Mouse (Mus musculus) Patski (cell line): Measurements from ENCODE around the gene Dgki. TPM values are rescaled to one million over a fixed set of nuclear protein-coding genes. Genes with fewer than 3 reads are reported as not detected.

ENCODE experiments used
- ATAC-seq: fragments of 100-300 bp; one replicate; pipeline ENCODE4 v1.8.0; 2021
- CTCF ChIA-PET: fragments of 350-600 bp; sonication (Branson Sonifier 250); formaldehyde crosslinking; loops from one replicate; lab custom pipeline; 2022; ENCODE audit warnings: inconsistent platforms; lab: Charles Lee
- POLR2A ChIA-PET: fragments of 350-600 bp; sonication (Branson Sonifier 250); formaldehyde crosslinking; loops from one replicate; lab custom pipeline; 2022; ENCODE audit warnings: antibody characterized with exemption, inconsistent platforms; lab: Charles Lee
- DNase-seq: peaks from one replicate; pipeline ENCODE4 v3.0.0-alpha.2; 2011; ENCODE audit warnings: low read depth, low spot score
- H3K27me3 ChIP-seq: fragments of 371-371 bp; one replicate; pipeline ENCODE4 v1.5.1; 2021
- CTCF ChIP-seq: fragments of 100-300 bp; IDR thresholded peaks from one replicate; pipeline ENCODE4 v1.5.1; 2021
- in situ Hi-C: fragments of 300-500 bp; cut with MboI; formaldehyde crosslinking; loops from 3 replicates; pipeline ENCODE4 v1.11.1; 2018; ENCODE audit warnings: low pct_unique_long_range_greater_than_20kb, mixed read lengths
- polyA plus RNA-seq: library from polyadenylated mRNA; unstranded; gene quantifications from one replicate; pipeline ENCODE4 v1.2.3, GENCODE M21; 2021

Dgki gene
- polyA plus RNA-seq, 1 experiment from 2014 or later: 0.03 TPM

DNA sequence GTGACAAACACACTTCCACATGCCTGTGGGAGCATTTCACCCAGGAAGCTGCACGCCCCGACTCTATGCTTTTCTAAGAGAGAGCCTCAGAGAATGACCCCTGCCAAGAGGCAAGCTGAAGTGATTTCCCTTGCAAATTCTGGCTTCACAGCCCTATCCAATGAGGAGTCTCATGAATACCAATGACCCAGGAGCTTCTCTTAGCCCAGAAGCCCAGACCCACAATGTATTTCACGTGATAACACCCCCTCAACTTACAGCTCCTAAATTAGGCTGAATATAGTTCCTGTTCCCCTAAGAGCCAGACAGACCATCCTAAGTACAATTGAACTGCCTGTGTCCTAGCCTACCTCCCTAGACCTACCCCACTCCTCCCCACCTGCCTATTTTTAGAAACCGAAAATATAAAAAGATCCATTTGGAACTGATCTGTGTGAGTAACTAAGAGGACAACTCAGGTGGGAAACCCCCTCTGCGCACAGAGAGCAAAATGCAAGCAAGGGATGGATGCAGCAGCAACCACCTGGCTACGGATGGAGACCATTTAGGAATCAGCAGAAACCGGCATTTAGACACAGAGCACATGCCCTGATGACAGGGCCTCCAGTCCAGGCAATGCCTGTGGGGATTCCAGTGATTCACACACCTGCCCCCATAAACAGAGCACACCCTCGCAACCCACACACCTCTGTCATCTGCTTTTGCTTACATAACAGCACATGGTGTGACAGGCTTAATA, 2.1 kb downstream of the Dgki start:
- TF ChIP-seq CTCF: no peak
- peaks cover 49% of the 10 kb centered on the region for H3K27me3 ChIP-seq
- ChIA-PET CTCF (no interaction called here), POLR2A (interaction anchor here (0.6 kb wide), 1 partner anchor 16 kb away, joined by 3 read pairs; no protein-coding TSS in a partner anchor)
- no peak for ATAC-seq
- DNase-seq: no peak
- in situ Hi-C loops: no loop called here

- DNase-seq: no peak
- in situ Hi-C loops: no loop called here
- ATAC-seq: no peak
- peaks cover 28% of the 10 kb centered on the region for H3K27me3 ChIP-seq
- ChIA-PET POLR2A (no interaction called here), CTCF (no interaction called here)
- no peak for TF ChIP-seq CTCF
Measured at GRCm38 (mm10) chr6:37292068-37292467, 7.9 kb downstream of the Dgki start.

DNA sequence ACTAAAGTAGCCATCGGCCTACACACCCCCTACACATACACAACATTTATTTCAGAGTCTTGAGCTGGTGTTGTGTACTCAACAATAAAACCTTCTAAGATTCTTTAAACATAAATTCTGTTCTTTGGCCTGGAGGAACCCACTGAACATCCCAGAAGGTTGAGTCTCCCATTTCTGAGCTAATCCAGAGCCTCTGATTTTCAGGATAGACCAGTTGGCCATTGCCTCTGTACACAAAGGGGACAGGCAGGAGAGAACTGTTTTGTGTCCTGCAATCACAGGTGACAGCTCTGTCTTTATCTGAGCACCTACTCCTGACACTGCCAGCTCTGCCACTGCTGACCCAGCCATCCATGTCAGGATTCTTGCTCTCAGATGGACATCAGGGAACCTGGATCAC, 8.8 kb downstream of the Dgki start:
- peaks cover 22% of the 10 kb centered on the region for H3K27me3 ChIP-seq
- ChIA-PET POLR2A (no interaction called here), CTCF (no interaction called here)
- DNase-seq (no peak), ATAC-seq (no peak)
- in situ Hi-C loops: no loop called here
- TF ChIP-seq CTCF: no peak

GRCm38 (mm10) chr6:37290691-37291090, 9.3 kb downstream of the Dgki start:
- in situ Hi-C loops: no loop called here
- ChIA-PET CTCF (no interaction called here), POLR2A (no interaction called here)
- ATAC-seq (no peak), DNase-seq (no peak)
- no peak for TF ChIP-seq CTCF
- peaks cover 22% of the 10 kb centered on the region for H3K27me3 ChIP-seq

GRCm38 (mm10) chr6:37286134-37286533, 13.8 kb downstream of the Dgki start:
- in situ Hi-C loops: no loop called here
- TF ChIP-seq CTCF: no peak
- H3K27me3 ChIP-seq: peaks cover 14% of the 10 kb centered on the region
- ChIA-PET POLR2A (no interaction called here), CTCF (interaction anchor here (0.6 kb wide), 1 partner anchor 31 kb away, joined by 3 read pairs; no protein-coding TSS in a partner anchor)
- no peak for ATAC-seq
- no peak for DNase-seq

DNA sequence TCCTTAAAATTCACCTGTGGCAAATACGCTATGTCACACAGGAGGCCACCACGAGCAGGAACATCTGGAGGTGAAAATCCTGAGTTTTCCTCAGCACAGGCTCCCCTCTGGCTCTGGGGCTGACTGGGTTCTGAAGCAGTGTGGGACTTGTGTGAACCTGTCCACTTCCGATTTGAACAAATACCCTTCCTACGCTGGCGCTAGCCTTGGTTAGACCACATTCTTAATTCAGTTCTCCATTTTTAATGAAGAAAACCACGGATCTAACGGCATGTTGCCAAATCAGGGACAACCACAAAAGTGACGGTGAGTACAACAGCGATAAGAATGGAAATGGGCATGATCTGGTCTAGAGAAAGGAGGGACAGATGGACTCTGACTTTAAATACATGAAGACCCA, 15.1 kb downstream of the Dgki start:
- in situ Hi-C loops: no loop called here
- H3K27me3 ChIP-seq: peaks cover 9% of the 10 kb centered on the region
- CTCF ChIA-PET: no interaction called here
- DNase-seq: no peak
- POLR2A ChIA-PET: no interaction called here
- no peak for ATAC-seq
- TF ChIP-seq CTCF: no peak

GRCm38 (mm10) chr6:37283336-37283735, 16.6 kb downstream of the Dgki start:
- ATAC-seq: no peak
- ChIA-PET POLR2A (interaction anchor here (0.6 to 1.2 kb wide), 2 partner anchors 30 to 342 kb away, joined by 3 read pairs; no protein-coding TSS in a partner anchor), CTCF (no interaction called here)
- H3K27me3 ChIP-seq: peaks cover 9% of the 10 kb centered on the region
- DNase-seq: no peak
- in situ Hi-C loops: no loop called here
- no peak for TF ChIP-seq CTCF

DNA sequence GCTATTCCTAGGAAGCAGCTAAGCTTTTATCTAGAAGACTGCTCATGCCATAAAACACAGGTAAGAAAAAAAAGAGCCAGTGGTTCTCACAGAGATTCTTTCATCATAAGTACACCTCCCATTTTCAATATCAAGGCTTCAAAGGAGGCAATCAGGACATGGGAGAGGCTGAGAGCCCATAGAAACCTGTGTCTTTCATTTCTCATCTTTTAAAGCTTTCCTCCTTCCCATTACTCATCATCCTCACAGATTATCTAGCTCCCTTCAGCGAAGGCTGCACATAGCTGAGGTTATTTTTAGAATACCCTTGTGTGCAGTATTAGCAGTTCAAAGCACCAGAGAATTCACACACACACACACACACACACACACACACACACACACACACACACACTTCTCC, 17.3 kb downstream of the Dgki start:
- ChIA-PET POLR2A (interaction anchor here (0.6 to 1.2 kb wide), 2 partner anchors 12 to 31 kb away, joined by 3 read pairs; no protein-coding TSS in a partner anchor), CTCF (interaction anchor here (1.6 kb wide), 1 partner anchor 11 kb away, joined by 4 read pairs; no protein-coding TSS in a partner anchor)

GRCm38 (mm10) chr6:37276834-37277715, 22.9 kb downstream of the Dgki start:
- ChIA-PET POLR2A (no interaction called here), CTCF (interaction anchor here (0.6 to 1.1 kb wide), 2 partner anchors 16 to 39 kb away, joined by 3 read pairs; no protein-coding TSS in a partner anchor)
- DNase-seq (no peak), ATAC-seq (no peak)
- H3K27me3 ChIP-seq: no peaks in the 10 kb centered on the region
- in situ Hi-C loops: no loop called here
- no peak for TF ChIP-seq CTCF

More for the DNA sequence above, 17.3 kb downstream of the Dgki start:
- in situ Hi-C loops: no loop called here
- H3K27me3 ChIP-seq: peaks cover 6% of the 10 kb centered on the region
- ATAC-seq: no peak
- no peak for DNase-seq
- TF ChIP-seq CTCF: no peak

DNA sequence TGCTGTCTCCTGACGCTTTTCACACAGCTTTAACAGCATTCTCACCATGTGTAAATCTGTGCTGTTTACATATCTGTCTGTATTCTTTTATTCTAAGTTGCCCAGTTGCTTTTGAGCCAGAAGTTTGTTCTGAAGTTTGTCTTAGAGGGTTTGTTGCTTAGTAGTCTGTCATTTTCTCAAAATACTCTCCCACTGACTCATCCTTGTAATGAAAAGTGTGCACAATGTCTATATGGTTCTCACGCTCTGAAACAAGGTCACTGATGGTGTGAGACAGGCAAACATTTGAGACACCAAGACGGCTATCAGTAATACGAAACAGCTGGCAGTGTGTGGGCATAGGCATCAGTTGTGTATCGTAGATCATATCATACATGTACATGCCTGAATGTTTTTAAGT, 23.8 kb downstream of the Dgki start:
- no peaks in the 10 kb centered on the region for H3K27me3 ChIP-seq
- in situ Hi-C loops: no loop called here
- ChIA-PET CTCF (no interaction called here), POLR2A (no interaction called here)
- ATAC-seq (no peak), DNase-seq (no peak)
- TF ChIP-seq CTCF: no peak
